ENCODE assay signal across 17 mouse cellular contexts in the genomic region with DNA sequence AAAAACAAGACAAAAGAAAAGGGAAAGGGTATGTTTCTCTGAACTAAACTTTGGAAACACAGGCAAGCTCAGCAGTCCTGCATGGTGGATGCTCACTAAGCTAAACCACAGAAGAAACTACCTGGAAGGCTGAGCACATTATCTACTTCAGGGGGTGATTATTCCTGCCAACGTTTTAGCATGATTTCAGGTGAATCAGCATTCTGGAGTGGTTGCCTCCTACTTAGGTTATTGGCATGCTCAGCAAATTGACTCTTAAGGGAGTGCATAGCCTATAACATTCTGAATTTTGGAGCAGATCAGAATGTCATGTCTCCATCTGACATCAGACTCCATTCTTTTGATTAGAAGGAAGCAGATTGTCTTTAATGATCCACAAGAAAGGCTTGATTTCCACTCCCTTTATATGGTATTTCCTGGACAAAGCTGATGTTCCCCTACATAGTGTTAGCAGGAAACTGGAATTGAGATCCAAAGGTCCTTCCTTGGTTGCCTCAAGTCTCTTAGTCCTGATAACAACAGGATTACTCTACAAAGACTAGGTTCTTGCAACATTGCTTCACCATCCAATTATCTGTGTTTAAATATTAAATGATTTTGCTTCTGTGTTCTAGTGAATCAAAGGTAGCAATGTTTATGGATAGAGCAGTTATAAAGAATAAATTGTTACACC.
DNase-seq lines count a peak whose midpoint lies in the region; ATAC-seq and TF ChIP-seq lines count a peak whose summit lies in the region.
"Had no signal": no experiment of that assay in that cellular context is flagged by ENCODE, and none has a peak within 500 bp of the region (broad histone marks: within the 10 kb centered on the region; RNA-seq: fewer than 3 reads in every experiment).

No protein-coding gene starts in this region.

- 59% methylated on average over 1 of the region's 1 CpGs for whole genome bisulfite sequencing in intestine, embryonic 15.5 days
- 34% methylated on average over 1 of the region's 1 CpGs for WGBS in intestine, postnatal 0 days

- H3K27ac ChIP-seq in intestine, embryonic 15.5 days: no peak overlapping the region
- no peak overlapping the region for H3K27ac ChIP-seq in intestine, postnatal 0 days (ENCODE audit: low read depth, low read length)
- H3K27ac ChIP-seq: embryonic facial prominence, embryonic 10.5 days; embryonic facial prominence, embryonic 12.5 days; forebrain, embryonic 13.5 days; forebrain, embryonic 15.5 days had no signal

- H3K36me3 ChIP-seq in intestine, embryonic 15.5 days: no peaks in the 10 kb centered on the region
- no peaks in the 10 kb centered on the region for H3K36me3 ChIP-seq in intestine, postnatal 0 days (ENCODE audit: control insufficient read depth, insufficient read depth)
- H3K36me3 ChIP-seq: embryonic facial prominence, embryonic 10.5 days; embryonic facial prominence, embryonic 12.5 days; forebrain, embryonic 15.5 days had no signal

- H3K9me3 ChIP-seq in intestine, embryonic 15.5 days: no peaks in the 10 kb centered on the region
- H3K9me3 ChIP-seq in intestine, postnatal 0 days (ENCODE audit: control insufficient read depth): no peaks in the 10 kb centered on the region
- H3K9me3 ChIP-seq: embryonic facial prominence, embryonic 10.5 days; embryonic facial prominence, embryonic 12.5 days; forebrain, embryonic 13.5 days; forebrain, embryonic 15.5 days had no signal

- no peak overlapping the region for H3K4me2 ChIP-seq in intestine, embryonic 15.5 days (replicated peaks)
- no peak overlapping the region for H3K4me2 ChIP-seq in intestine, postnatal 0 days (replicated peaks; ENCODE audit: low read depth)
- H3K4me2 ChIP-seq: embryonic facial prominence, embryonic 12.5 days; forebrain, embryonic 13.5 days; forebrain, embryonic 15.5 days had no signal

- no peaks in the 10 kb centered on the region for H3K27me3 ChIP-seq in intestine, embryonic 15.5 days (replicated peaks)
- H3K27me3 ChIP-seq in intestine, postnatal 0 days (replicated peaks; ENCODE audit: control insufficient read depth, insufficient read depth, low read length): no peaks in the 10 kb centered on the region
- H3K27me3 ChIP-seq: embryonic facial prominence, embryonic 12.5 days; forebrain, embryonic 13.5 days; forebrain, embryonic 15.5 days had no signal

- DNase-seq in brain, adult 2 months (ENCODE audit: low read depth, low spot score): peak; percentile 15
- no peak for DNase-seq in kidney, adult 18-20 months
- DNase-seq in layer of hippocampus, postnatal 36 days: no peak
- DNase-seq: adrenal gland, adult 2 months; adrenal gland, postnatal 10 days; adrenal gland, postnatal 25 days; cerebellum, adult 11-12 months; cerebellum, adult 2 months; cerebellum, adult 9-10 months; cerebellum, postnatal 36 days; forebrain, postnatal 0 days had no signal

- H3K4me3 ChIP-seq in intestine, embryonic 15.5 days (replicated peaks): no peak overlapping the region
- H3K4me3 ChIP-seq in intestine, postnatal 0 days (ENCODE audit: low read depth, low read length): no peak overlapping the region
- H3K4me3 ChIP-seq: embryonic facial prominence, embryonic 10.5 days; embryonic facial prominence, embryonic 12.5 days; forebrain, embryonic 13.5 days; forebrain, embryonic 15.5 days had no signal

- no peaks in the 10 kb centered on the region for H3K4me1 ChIP-seq in intestine, embryonic 15.5 days (replicated peaks)
- no peaks in the 10 kb centered on the region for H3K4me1 ChIP-seq in intestine, postnatal 0 days (replicated peaks; ENCODE audit: control insufficient read depth, insufficient read depth, low read length)
- H3K4me1 ChIP-seq: embryonic facial prominence, embryonic 10.5 days; embryonic facial prominence, embryonic 12.5 days; forebrain, embryonic 13.5 days; forebrain, embryonic 15.5 days had no signal

- no peak for TF ChIP-seq CTCF in intestine, postnatal 0 days (IDR thresholded peaks at IDR 0.05; ENCODE audit: low read depth)

- H3K9ac ChIP-seq in intestine, embryonic 15.5 days: no peak overlapping the region
- H3K9ac ChIP-seq in intestine, postnatal 0 days (ENCODE audit: low read depth, low read length): no peak overlapping the region
- H3K9ac ChIP-seq: embryonic facial prominence, embryonic 12.5 days; forebrain, embryonic 13.5 days; forebrain, embryonic 15.5 days; forebrain, postnatal 0 days had no signal

- peak; percentile 62; the same call in 1 of the 2 replicates for ATAC-seq in intestine, embryonic 15.5 days
- peak; percentile 85 for ATAC-seq in intestine, postnatal 0 days
- ATAC-seq: forebrain, embryonic 13.5 days; forebrain, embryonic 15.5 days; forebrain, postnatal 0 days had no signal
